Mouse (Mus musculus): ENCODE results near the gene Prorsd1. TPM values are rescaled to one million over a fixed set of nuclear protein-coding genes. Genes with fewer than 3 reads are reported as not detected.

The Prorsd1 gene
- total and polyA plus RNA-seq, 2 experiments from 2014 or later, result 8.7 to 30.8 TPM

GRCm38 (mm10) chr11:29509421-29509820, 5.4 kb downstream of the Prorsd1 start:
- Histone ChIP-seq H3K9ac (replicated peaks; ENCODE audit: low read depth, low read length) (no peak overlapping the region), H3K9me3 (replicated peaks; ENCODE audit: control insufficient read depth, low read length) (no peaks in the 10 kb centered on the region), H3K4me1 (ENCODE audit: control insufficient read depth, insufficient read depth) (0 out of 2 replicates have a peak, but pooled peaks cover 6% of the 10 kb centered on the region), H3K27me3 (ENCODE audit: control insufficient read depth, insufficient read depth, low read length) (no peaks in the 10 kb centered on the region), H3K4me2 (ENCODE audit: low read depth, low read length) (no peak overlapping the region), H3K4me3 (ENCODE audit: low read depth, low read length) (no peak overlapping the region), H3K36me3 (replicated peaks; ENCODE audit: control insufficient read depth, insufficient read depth, low read length) (peaks cover 29% of the 10 kb centered on the region), H3K27ac (ENCODE audit: low read depth) (no peak overlapping the region)
- DNase-seq (ENCODE audit: low spot score) (no peak), ATAC-seq (ENCODE audit: insufficient read depth, low read depth) (no peak)
- 98% methylated on average over 1 of the region's 1 CpGs for WGBS
- no peak for TF ChIP-seq EP300 (IDR thresholded peaks at IDR 0.05; ENCODE audit: low read depth)
- no peak for TF ChIP-seq CTCF (IDR thresholded peaks at IDR 0.05; ENCODE audit: low read depth)

GRCm38 (mm10) chr11:29504899-29505625, 9.8 kb downstream of the Prorsd1 start:
- peaks cover 39% of the 10 kb centered on the region for H3K36me3 ChIP-seq (replicated peaks; ENCODE audit: control insufficient read depth, insufficient read depth, low read length)
- no peak for DNase-seq (ENCODE audit: low spot score)
- TF ChIP-seq CTCF (IDR thresholded peaks at IDR 0.05; ENCODE audit: low read depth) (no peak), EP300 (IDR thresholded peaks at IDR 0.05; ENCODE audit: low read depth) (no peak)

GRCm38 (mm10) chr11:29503948-29504893, 10.6 kb downstream of the Prorsd1 start:
- Histone ChIP-seq H3K27me3 (ENCODE audit: control insufficient read depth, insufficient read depth, low read length) (no peaks in the 10 kb centered on the region), H3K9ac (replicated peaks; ENCODE audit: low read depth, low read length) (no peak overlapping the region), H3K27ac (ENCODE audit: low read depth) (no peak overlapping the region), H3K4me3 (ENCODE audit: low read depth, low read length) (no peak overlapping the region), H3K4me2 (ENCODE audit: low read depth, low read length) (no peak overlapping the region), H3K4me1 (ENCODE audit: control insufficient read depth, insufficient read depth) (no peaks in the 10 kb centered on the region), H3K9me3 (replicated peaks; ENCODE audit: control insufficient read depth, low read length) (no peaks in the 10 kb centered on the region), H3K36me3 (replicated peaks; ENCODE audit: control insufficient read depth, insufficient read depth, low read length) (peaks cover 40% of the 10 kb centered on the region)
- ATAC-seq (ENCODE audit: insufficient read depth, low read depth), result no peak
- no peak for TF ChIP-seq EP300 (IDR thresholded peaks at IDR 0.05; ENCODE audit: low read depth)
- TF ChIP-seq CTCF (IDR thresholded peaks at IDR 0.05; ENCODE audit: low read depth), result no peak
- 79% methylated on average over 10 of the region's 10 CpGs for WGBS
- no peak for DNase-seq (ENCODE audit: low spot score)

More at GRCm38 (mm10) chr11:29504899-29505625, 9.8 kb downstream of the Prorsd1 start:
- 88% methylated on average over 2 of the region's 2 CpGs for WGBS
- H3K27ac ChIP-seq (ENCODE audit: low read depth), result no peak overlapping the region
- no peaks in the 10 kb centered on the region for H3K9me3 ChIP-seq (replicated peaks; ENCODE audit: control insufficient read depth, low read length)
- H3K9ac ChIP-seq (replicated peaks; ENCODE audit: low read depth, low read length), result no peak overlapping the region
- H3K4me3 ChIP-seq (ENCODE audit: low read depth, low read length), result no peak overlapping the region
- no peaks in the 10 kb centered on the region for H3K4me1 ChIP-seq (ENCODE audit: control insufficient read depth, insufficient read depth)
- H3K27me3 ChIP-seq (ENCODE audit: control insufficient read depth, insufficient read depth, low read length), result no peaks in the 10 kb centered on the region
- no peak for ATAC-seq (ENCODE audit: insufficient read depth, low read depth)
- no peak overlapping the region for H3K4me2 ChIP-seq (ENCODE audit: low read depth, low read length)

- Histone ChIP-seq H3K27ac (ENCODE audit: low read depth) (no peak overlapping the region), H3K4me1 (ENCODE audit: control insufficient read depth, insufficient read depth) (no peaks in the 10 kb centered on the region), H3K27me3 (ENCODE audit: control insufficient read depth, insufficient read depth, low read length) (no peaks in the 10 kb centered on the region), H3K9me3 (replicated peaks; ENCODE audit: control insufficient read depth, low read length) (no peaks in the 10 kb centered on the region), H3K36me3 (replicated peaks; ENCODE audit: control insufficient read depth, insufficient read depth, low read length) (peaks cover 32% of the 10 kb centered on the region), H3K9ac (replicated peaks; ENCODE audit: low read depth, low read length) (no peak overlapping the region), H3K4me2 (ENCODE audit: low read depth, low read length) (no peak overlapping the region), H3K4me3 (ENCODE audit: low read depth, low read length) (no peak overlapping the region)
- TF ChIP-seq CTCF (IDR thresholded peaks at IDR 0.05; ENCODE audit: low read depth) (no peak), EP300 (IDR thresholded peaks at IDR 0.05; ENCODE audit: low read depth) (no peak)
- no peak for ATAC-seq (ENCODE audit: insufficient read depth, low read depth)
- no peak for DNase-seq (ENCODE audit: low spot score)
- WGBS, result 66% methylated on average over 3 of the region's 3 CpGs
These were observed 17.9 kb downstream of the Prorsd1 start for GRCm38 (mm10) chr11:29496962-29497361.

- no peak overlapping the region for H3K4me3 ChIP-seq (ENCODE audit: low read depth, low read length)
- DNase-seq (ENCODE audit: low spot score) (no peak), ATAC-seq (ENCODE audit: insufficient read depth, low read depth) (no peak)
- H3K27ac ChIP-seq (ENCODE audit: low read depth), result no peak overlapping the region
- H3K9ac ChIP-seq (replicated peaks; ENCODE audit: low read depth, low read length), result no peak overlapping the region
- no peaks in the 10 kb centered on the region for H3K27me3 ChIP-seq (ENCODE audit: control insufficient read depth, insufficient read depth, low read length)
- peaks cover 24% of the 10 kb centered on the region for H3K36me3 ChIP-seq (replicated peaks; ENCODE audit: control insufficient read depth, insufficient read depth, low read length)
- H3K4me1 ChIP-seq (ENCODE audit: control insufficient read depth, insufficient read depth), result no peaks in the 10 kb centered on the region
- H3K9me3 ChIP-seq (replicated peaks; ENCODE audit: control insufficient read depth, low read length), result no peaks in the 10 kb centered on the region
- H3K4me2 ChIP-seq (ENCODE audit: low read depth, low read length), result no peak overlapping the region
- TF ChIP-seq EP300 (IDR thresholded peaks at IDR 0.05; ENCODE audit: low read depth) (no peak), CTCF (IDR thresholded peaks at IDR 0.05; ENCODE audit: low read depth) (no peak)
- WGBS, result 90% methylated on average over 1 of the region's 1 CpGs
These were observed 21.7 kb downstream of the Prorsd1 start for GRCm38 (mm10) chr11:29493135-29493534.
